Mouse (Mus musculus): ENCODE data around the gene Gm45716.

Gene Gm45716

GRCm38 (mm10) chr11:90200826-90201225 is 13.3 kb downstream of the Gm45716 start:
- DNase-seq (ENCODE audit: low read depth, low spot score), result no peak

- no peak for DNase-seq (ENCODE audit: low read depth, low spot score)
These were observed 26.8 kb downstream of the Gm45716 start for GRCm38 (mm10) chr11:90214246-90214645.

- no peak for DNase-seq (ENCODE audit: low read depth, low spot score)
These were observed 32.7 kb downstream of the Gm45716 start for GRCm38 (mm10) chr11:90220022-90220645.

- DNase-seq (ENCODE audit: low read depth, low spot score), result no peak
These were observed 33.3 kb downstream of the Gm45716 start for GRCm38 (mm10) chr11:90220750-90221149.

- peak; percentile 71 for DNase-seq (ENCODE audit: low read depth, low spot score)
These were observed 37.5 kb downstream of the Gm45716 start for GRCm38 (mm10) chr11:90224914-90225470.

GRCm38 (mm10) chr11:90227000-90227922 is 39.8 kb downstream of the Gm45716 start:
- peak; percentile 49 for DNase-seq (ENCODE audit: low read depth, low spot score)

GRCm38 (mm10) chr11:90228251-90228949 is 40.9 kb downstream of the Gm45716 start:
- no peak for DNase-seq (ENCODE audit: low read depth, low spot score)

- DNase-seq (ENCODE audit: low read depth, low spot score), result no peak
These were observed 42.3 kb downstream of the Gm45716 start for GRCm38 (mm10) chr11:90229800-90230199.

GRCm38 (mm10) chr11:90230671-90231070 is 43.2 kb downstream of the Gm45716 start:
- no peak for DNase-seq (ENCODE audit: low read depth, low spot score)

- DNase-seq (ENCODE audit: low read depth, low spot score), result peak; percentile 48
These were observed 44.1 kb downstream of the Gm45716 start for GRCm38 (mm10) chr11:90231631-90232030.

GRCm38 (mm10) chr11:90232685-90233084 is 45.2 kb downstream of the Gm45716 start:
- DNase-seq (ENCODE audit: low read depth, low spot score), result no peak

GRCm38 (mm10) chr11:90235221-90235620 is 47.7 kb downstream of the Gm45716 start:
- no peak for DNase-seq (ENCODE audit: low read depth, low spot score)

GRCm38 (mm10) chr11:90237616-90238015 is 50.1 kb downstream of the Gm45716 start:
- no peak for DNase-seq (ENCODE audit: low read depth, low spot score)

GRCm38 (mm10) chr11:90238657-90239056 is 51.2 kb downstream of the Gm45716 start:
- DNase-seq (ENCODE audit: low read depth, low spot score), result peak; percentile 70

GRCm38 (mm10) chr11:90240652-90241330 is 53.3 kb downstream of the Gm45716 start:
- DNase-seq (ENCODE audit: low read depth, low spot score), result peak; percentile 32

- peak; percentile 40 for DNase-seq (ENCODE audit: low read depth, low spot score)
These were observed 54.4 kb downstream of the Gm45716 start for GRCm38 (mm10) chr11:90241874-90242273.

- no peak for DNase-seq (ENCODE audit: low read depth, low spot score)
These were observed 55.8 kb downstream of the Gm45716 start for GRCm38 (mm10) chr11:90243300-90243699.

GRCm38 (mm10) chr11:90245630-90246029 is 58.1 kb downstream of the Gm45716 start:
- DNase-seq (ENCODE audit: low read depth, low spot score), result no peak

- peak; percentile 54 for DNase-seq (ENCODE audit: low read depth, low spot score)
These were observed 59.2 kb downstream of the Gm45716 start for GRCm38 (mm10) chr11:90246676-90247075.

GRCm38 (mm10) chr11:90247793-90248192 is 60.3 kb downstream of the Gm45716 start:
- no peak for DNase-seq (ENCODE audit: low read depth, low spot score)

GRCm38 (mm10) chr11:90249025-90249650 is 61.7 kb downstream of the Gm45716 start, which contains the start of gene Mmd:
TSS of gene Mmd (plus strand) at chr11:90249456.
- peak; percentile 100 for DNase-seq (ENCODE audit: low read depth, low spot score)
